Mouse (Mus musculus) neural tube, embryonic 11.5 days (tissue): ENCODE results near the gene Aqp9. TPM values are rescaled to one million over a fixed set of nuclear protein-coding genes. Genes with fewer than 3 reads are reported as not detected.

Source experiments
- polyA plus RNA-seq: library from polyadenylated mRNA; unstranded; fragments of >200 nt; fragmentation: Nextera tagmentation; extraction: Ambion mirVana; gene quantifications from 2 replicates; pipeline ENCODE4 v1.2.1, GENCODE M21; 2014

Gene Aqp9
- polyA plus RNA-seq, 1 experiment from 2014 or later = 0.08 TPM

Other genes starting within 250 kb of the Aqp9 start
- not detected in 2 replicates for gene Lipc, start 216.5 kb downstream of the Aqp9 start, polyA plus RNA-seq
- gene Aldh1a2, start 47.1 kb upstream of the Aqp9 start, polyA plus RNA-seq = 88.1 and 108 TPM in 2 replicates